Mouse (Mus musculus) liver, embryonic 15.5 days (tissue): ENCODE results near the gene Amz2. TPM values are rescaled to one million over a fixed set of nuclear protein-coding genes. Genes with fewer than 3 reads are reported as not detected.

Experiments used
- ATAC-seq: fragments of 200-750 bp; cut with Nextera tagmentation; 2 replicates; pipeline ENCODE4 v1.8.0; 2017; ENCODE audit warnings: moderate number of reproducible peaks, mild to moderate bottlenecking, moderate library complexity; ENCODE audit not compliant: insufficient read depth
- H3K27ac ChIP-seq: fragments of 300-500 bp; sonication (generic); replicated peaks from 2 replicates; pipeline ENCODE4 v1.5.1; 2015; ENCODE audit warnings: mild to moderate bottlenecking, inconsistent platforms
- H3K27me3 ChIP-seq: fragments of 300-500 bp; sonication (generic); 2 replicates; pipeline ENCODE4 v1.6.1; 2015; ENCODE audit warnings: mild to moderate bottlenecking, inconsistent platforms
- H3K36me3 ChIP-seq: fragments of 300-500 bp; sonication (generic); replicated peaks from 2 replicates; pipeline ENCODE4 v1.6.1; 2015; ENCODE audit warnings: moderate library complexity, mild to moderate bottlenecking, inconsistent platforms
- H3K4me1 ChIP-seq: fragments of 300-500 bp; sonication (generic); replicated peaks from 2 replicates; pipeline ENCODE4 v1.6.1; 2015; ENCODE audit warnings: inconsistent platforms
- H3K4me2 ChIP-seq: fragments of 300-500 bp; sonication (generic); 2 replicates; pipeline ENCODE4 v1.6.1; 2015; ENCODE audit warnings: moderate library complexity, mild to moderate bottlenecking, inconsistent platforms
- H3K4me3 ChIP-seq: fragments of 300-500 bp; sonication (generic); replicated peaks from 2 replicates; pipeline ENCODE4 v1.5.1; 2015; ENCODE audit warnings: mild to moderate bottlenecking, inconsistent platforms
- H3K9ac ChIP-seq: fragments of 300-500 bp; sonication (generic); 2 replicates; pipeline ENCODE4 v1.6.1; 2015; ENCODE audit warnings: moderate library complexity, mild to moderate bottlenecking, inconsistent platforms
- H3K9me3 ChIP-seq: fragments of 300-500 bp; sonication (generic); replicated peaks from 2 replicates; pipeline ENCODE4 v1.6.1; 2016; ENCODE audit warnings: inconsistent platforms
- WGBS: fragments of 180-500 bp; shearing (Covaris S2); methylation state at CpG from one replicate; pipeline ENCODE4 v1.1.7; 2015; ENCODE audit warnings: mixed read lengths; ENCODE audit not compliant: insufficient replicate concordance; 5-methylcytosine and 5-hydroxymethylcytosine counted together
- polyA plus RNA-seq: library from polyadenylated mRNA; unstranded; fragments of >200 nt; fragmentation: Nextera tagmentation; extraction: Ambion mirVana; gene quantifications from 2 replicates; pipeline ENCODE4 v1.2.1, GENCODE M21; 2015

Amz2 gene
- 10.8 and 11.1 TPM in 2 replicates for polyA plus RNA-seq

GRCm38 (mm10) chr11:109425392-109426271 lies at the start of gene Amz2:
Gene Amz2, plus strand, starts transcription at chr11:109425946.
- Histone ChIP-seq H3K4me2 (peak within 1 kb of the TSS; percentile 94), H3K27ac (peak within 1 kb of the TSS; percentile 89), H3K4me3 (peak within 1 kb of the TSS; percentile 77), H3K9ac (peak within 1 kb of the TSS; percentile 67), H3K27me3 (no peaks in the 10 kb centered on the region), H3K9me3 (no peaks in the 10 kb centered on the region), H3K36me3 (peaks cover 20% of the 10 kb centered on the region), H3K4me1 (peaks cover 40% of the 10 kb centered on the region)
- ATAC-seq, result peak; percentile 95
- under 1% methylated on average over 65 of the region's 65 CpGs for WGBS

- no peaks in the 10 kb centered on the region for H3K9me3 ChIP-seq
- H3K9ac ChIP-seq, result peak overlapping the region; percentile 21; the same call in 1 of the 2 replicates
- no peaks in the 10 kb centered on the region for H3K27me3 ChIP-seq
- no peak overlapping the region for H3K4me3 ChIP-seq
- H3K4me1 ChIP-seq, result peaks cover 68% of the 10 kb centered on the region
- H3K4me2 ChIP-seq, result peak overlapping the region; percentile 43
- peaks cover 10% of the 10 kb centered on the region for H3K36me3 ChIP-seq
- H3K27ac ChIP-seq, result peak overlapping the region; percentile 19
- peak; percentile 83 for ATAC-seq
- WGBS, result 38% methylated on average over 7 of the region's 7 CpGs
Measured at GRCm38 (mm10) chr11:109376484-109377143, 49.1 kb upstream of the Amz2 start.

GRCm38 (mm10) chr11:109377477-109377876 lies 48.3 kb upstream of the Amz2 start:
- peaks cover 8% of the 10 kb centered on the region; the same call in 1 of the 2 replicates for H3K36me3 ChIP-seq
- no peak overlapping the region for H3K4me3 ChIP-seq
- no peak overlapping the region for H3K4me2 ChIP-seq
- no peak overlapping the region for H3K27ac ChIP-seq
- H3K9me3 ChIP-seq, result no peaks in the 10 kb centered on the region
- WGBS, result 48% methylated on average over 10 of the region's 10 CpGs
- peaks cover 65% of the 10 kb centered on the region for H3K4me1 ChIP-seq
- H3K27me3 ChIP-seq, result no peaks in the 10 kb centered on the region
- no peak overlapping the region for H3K9ac ChIP-seq
- ATAC-seq, result no peak

- Histone ChIP-seq H3K9me3 (no peaks in the 10 kb centered on the region), H3K27me3 (no peaks in the 10 kb centered on the region), H3K27ac (no peak overlapping the region), H3K36me3 (peaks cover 8% of the 10 kb centered on the region; the same call in 1 of the 2 replicates), H3K4me3 (no peak overlapping the region), H3K9ac (no peak overlapping the region), H3K4me2 (no peak overlapping the region), H3K4me1 (peaks cover 69% of the 10 kb centered on the region)
- 50% methylated on average over 7 of the region's 7 CpGs for WGBS
- no peak for ATAC-seq
Measured at GRCm38 (mm10) chr11:109378051-109378450, 47.7 kb upstream of the Amz2 start.

GRCm38 (mm10) chr11:109380662-109381061 lies 45.1 kb upstream of the Amz2 start:
- Histone ChIP-seq H3K4me3 (no peak overlapping the region), H3K9me3 (no peaks in the 10 kb centered on the region), H3K9ac (no peak overlapping the region), H3K27me3 (no peaks in the 10 kb centered on the region), H3K36me3 (no peaks in the 10 kb centered on the region), H3K27ac (no peak overlapping the region), H3K4me1 (peaks cover 65% of the 10 kb centered on the region), H3K4me2 (no peak overlapping the region)
- no peak for ATAC-seq
- 50% methylated on average over 5 of the region's 5 CpGs for WGBS

GRCm38 (mm10) chr11:109385296-109385695 lies 40.5 kb upstream of the Amz2 start:
- Histone ChIP-seq H3K27ac (no peak overlapping the region), H3K36me3 (no peaks in the 10 kb centered on the region), H3K4me1 (peaks cover 47% of the 10 kb centered on the region), H3K27me3 (no peaks in the 10 kb centered on the region), H3K4me3 (no peak overlapping the region), H3K9ac (no peak overlapping the region), H3K4me2 (no peak overlapping the region), H3K9me3 (no peaks in the 10 kb centered on the region)
- 82% methylated on average over 8 of the region's 8 CpGs for WGBS
- ATAC-seq, result no peak

- no peak overlapping the region for H3K4me3 ChIP-seq
- WGBS, result 82% methylated on average over 5 of the region's 5 CpGs
- ATAC-seq, result no peak
Measured at GRCm38 (mm10) chr11:109389046-109389445, 36.7 kb upstream of the Amz2 start.

GRCm38 (mm10) chr11:109391200-109391599 lies 34.5 kb upstream of the Amz2 start:
- Histone ChIP-seq H3K27ac (no peak overlapping the region), H3K9me3 (no peaks in the 10 kb centered on the region), H3K27me3 (no peaks in the 10 kb centered on the region), H3K4me2 (no peak overlapping the region), H3K9ac (no peak overlapping the region), H3K4me1 (peaks cover 32% of the 10 kb centered on the region), H3K4me3 (no peak overlapping the region), H3K36me3 (peaks cover 32% of the 10 kb centered on the region)
- ATAC-seq, result no peak
- WGBS, result 85% methylated on average over 7 of the region's 7 CpGs

More at GRCm38 (mm10) chr11:109389046-109389445, 36.7 kb upstream of the Amz2 start:
- H3K27ac ChIP-seq, result no peak overlapping the region
- peaks cover 44% of the 10 kb centered on the region for H3K4me1 ChIP-seq
- H3K27me3 ChIP-seq, result no peaks in the 10 kb centered on the region
- H3K4me2 ChIP-seq, result no peak overlapping the region
- H3K36me3 ChIP-seq, result peaks cover 19% of the 10 kb centered on the region
- no peak overlapping the region for H3K9ac ChIP-seq
- H3K9me3 ChIP-seq, result no peaks in the 10 kb centered on the region

- Histone ChIP-seq H3K27ac (no peak overlapping the region), H3K4me1 (peaks cover 31% of the 10 kb centered on the region), H3K4me3 (no peak overlapping the region), H3K4me2 (no peak overlapping the region), H3K36me3 (peaks cover 37% of the 10 kb centered on the region), H3K9ac (no peak overlapping the region), H3K9me3 (no peaks in the 10 kb centered on the region), H3K27me3 (no peaks in the 10 kb centered on the region)
- no peak for ATAC-seq
- WGBS, result 60% methylated on average over 7 of the region's 7 CpGs
Measured at GRCm38 (mm10) chr11:109391760-109392159, 34.0 kb upstream of the Amz2 start.

GRCm38 (mm10) chr11:109392601-109393000 lies 33.1 kb upstream of the Amz2 start:
- no peak overlapping the region for H3K27ac ChIP-seq
- peaks cover 24% of the 10 kb centered on the region for H3K4me1 ChIP-seq
- WGBS, result 84% methylated on average over 9 of the region's 9 CpGs
- no peak overlapping the region for H3K4me2 ChIP-seq
- peaks cover 46% of the 10 kb centered on the region for H3K36me3 ChIP-seq
- no peak for ATAC-seq
- no peaks in the 10 kb centered on the region for H3K27me3 ChIP-seq
- H3K4me3 ChIP-seq, result no peak overlapping the region
- no peaks in the 10 kb centered on the region for H3K9me3 ChIP-seq
- H3K9ac ChIP-seq, result no peak overlapping the region

GRCm38 (mm10) chr11:109394758-109395157 lies 31.0 kb upstream of the Amz2 start:
- Histone ChIP-seq H3K4me1 (0 out of 2 replicates have a peak, but pooled peaks cover 13% of the 10 kb centered on the region), H3K9me3 (no peaks in the 10 kb centered on the region), H3K27ac (no peak overlapping the region), H3K36me3 (peaks cover 65% of the 10 kb centered on the region), H3K9ac (no peak overlapping the region), H3K4me2 (no peak overlapping the region), H3K27me3 (no peaks in the 10 kb centered on the region), H3K4me3 (no peak overlapping the region)
- no peak for ATAC-seq
- 83% methylated on average over 9 of the region's 9 CpGs for WGBS
